Mouse (Mus musculus) hindbrain, embryonic 10.5 days (tissue): ENCODE measurements at regions not wholly inside any gene's neighbourhood (a gene's known extent, or its start where the extent isn't known, plus 50 kb on each side); places are given as distances from the start of the nearest gene placed in this dataset.

Source experiments
- DNase-seq: peaks from one replicate; pipeline ENCODE4 v3.0.0-alpha.2; 2017; ENCODE audit warnings: low spot score
- H3K27ac ChIP-seq: fragments of 300-500 bp; sonication (generic); 2 replicates; pipeline ENCODE4 v1.5.1; 2016; ENCODE audit warnings: mild to moderate bottlenecking, moderate library complexity
- H3K27me3 ChIP-seq: fragments of 300-500 bp; sonication (generic); 2 replicates; pipeline ENCODE4 v1.6.1; 2016; ENCODE audit warnings: mild to moderate bottlenecking; ENCODE audit not compliant: poor library complexity, insufficient read depth, severe bottlenecking
- H3K36me3 ChIP-seq: fragments of 300-500 bp; sonication (generic); 2 replicates; pipeline ENCODE4 v1.6.1; 2016; ENCODE audit warnings: mild to moderate bottlenecking, moderate library complexity
- H3K4me1 ChIP-seq: fragments of 300-500 bp; sonication (generic); replicated peaks from 2 replicates; pipeline ENCODE4 v1.6.1; 2016; ENCODE audit warnings: mild to moderate bottlenecking
- H3K4me3 ChIP-seq: fragments of 300-500 bp; sonication (generic); 2 replicates; pipeline ENCODE4 v1.5.1; 2016; ENCODE audit warnings: mild to moderate bottlenecking, moderate library complexity
- H3K9me3 ChIP-seq: fragments of 300-500 bp; sonication (generic); 2 replicates; pipeline ENCODE4 v1.6.1; 2016; ENCODE audit warnings: mild to moderate bottlenecking, moderate library complexity
- WGBS: fragments of 180-500 bp; shearing (Covaris S2); methylation state at CpG from one replicate; pipeline ENCODE4 v1.1.7; 2016; 5-methylcytosine and 5-hydroxymethylcytosine counted together

GRCm38 (mm10) chr5:74880048-74880437 is 164.5 kb downstream of the Chic2 start:
- peaks cover 17% of the 10 kb centered on the region for H3K4me1 ChIP-seq
- no peak overlapping the region for H3K4me3 ChIP-seq
- DNase-seq: no peak
- H3K9me3 ChIP-seq: 0 out of 2 replicates have a peak, but pooled peaks cover 8% of the 10 kb centered on the region
- no peak overlapping the region for H3K27ac ChIP-seq
- H3K27me3 ChIP-seq: 0 out of 2 replicates have a peak, but pooled peaks cover 4% of the 10 kb centered on the region
- no peaks in the 10 kb centered on the region for H3K36me3 ChIP-seq
- WGBS: 78% methylated on average over 6 of the region's 6 CpGs

GRCm38 (mm10) chr5:74879098-74880047 is 165.2 kb downstream of the Chic2 start:
- H3K36me3 ChIP-seq: no peaks in the 10 kb centered on the region
- H3K4me1 ChIP-seq: peaks cover 23% of the 10 kb centered on the region
- H3K4me3 ChIP-seq: no peak overlapping the region
- 0 out of 2 replicates have a peak, but pooled peaks cover 4% of the 10 kb centered on the region for H3K27me3 ChIP-seq
- DNase-seq: no peak
- 73% methylated on average over 12 of the region's 13 CpGs for WGBS
- H3K9me3 ChIP-seq: 0 out of 2 replicates have a peak, but pooled peaks cover 1% of the 10 kb centered on the region
- no peak overlapping the region for H3K27ac ChIP-seq

- H3K4me3 ChIP-seq: no peak overlapping the region
- no peak for DNase-seq
- H3K4me1 ChIP-seq: peaks cover 25% of the 10 kb centered on the region
- 65% methylated on average over 5 of the region's 5 CpGs for WGBS
- H3K9me3 ChIP-seq: no peaks in the 10 kb centered on the region
- 0 out of 2 replicates have a peak overlapping the region, but pooled peaks have one; percentile 29 for H3K27ac ChIP-seq
- no peaks in the 10 kb centered on the region for H3K36me3 ChIP-seq
- H3K27me3 ChIP-seq: 0 out of 2 replicates have a peak, but pooled peaks cover 9% of the 10 kb centered on the region
Measured at GRCm38 (mm10) chr5:74877595-74877994, 167.0 kb downstream of the Chic2 start.

GRCm38 (mm10) chr5:74877185-74877584 is 167.4 kb downstream of the Chic2 start:
- WGBS: 72% methylated on average over 6 of the region's 6 CpGs
- Histone ChIP-seq H3K27me3 (0 out of 2 replicates have a peak, but pooled peaks cover 9% of the 10 kb centered on the region), H3K4me3 (no peak overlapping the region), H3K36me3 (no peaks in the 10 kb centered on the region), H3K27ac (0 out of 2 replicates have a peak overlapping the region, but pooled peaks have one; percentile 29), H3K4me1 (peaks cover 25% of the 10 kb centered on the region), H3K9me3 (no peaks in the 10 kb centered on the region)
- DNase-seq: no peak

GRCm38 (mm10) chr5:74874691-74875090 is 169.9 kb downstream of the Chic2 start:
- H3K4me3 ChIP-seq: no peak overlapping the region
- no peaks in the 10 kb centered on the region for H3K36me3 ChIP-seq
- DNase-seq: peak; percentile 42
- WGBS: 45% methylated on average over 6 of the region's 6 CpGs
- 0 out of 2 replicates have a peak, but pooled peaks cover 9% of the 10 kb centered on the region for H3K27me3 ChIP-seq
- H3K4me1 ChIP-seq: peaks cover 20% of the 10 kb centered on the region
- peak overlapping the region; percentile 29; the same call in 1 of the 2 replicates for H3K27ac ChIP-seq
- no peaks in the 10 kb centered on the region for H3K9me3 ChIP-seq

- H3K27me3 ChIP-seq: 0 out of 2 replicates have a peak, but pooled peaks cover 4% of the 10 kb centered on the region
- no peaks in the 10 kb centered on the region for H3K36me3 ChIP-seq
- 84% methylated on average over 12 of the region's 12 CpGs for WGBS
- DNase-seq: no peak
- no peaks in the 10 kb centered on the region for H3K9me3 ChIP-seq
- no peak overlapping the region for H3K4me3 ChIP-seq
- H3K27ac ChIP-seq: no peak overlapping the region
- peaks cover 8% of the 10 kb centered on the region for H3K4me1 ChIP-seq
Measured at GRCm38 (mm10) chr5:74870615-74871014, 167.9 kb upstream of the Lnx1 start.

GRCm38 (mm10) chr5:74867113-74867785 is 164.5 kb upstream of the Lnx1 start:
- Histone ChIP-seq H3K27ac (no peak overlapping the region), H3K4me3 (no peak overlapping the region), H3K9me3 (no peaks in the 10 kb centered on the region), H3K36me3 (no peaks in the 10 kb centered on the region), H3K4me1 (no peaks in the 10 kb centered on the region), H3K27me3 (no peaks in the 10 kb centered on the region; the same call in 1 of the 2 replicates)
- DNase-seq: no peak
- 96% methylated on average over 11 of the region's 11 CpGs for WGBS

GRCm38 (mm10) chr5:74866697-74867096 is 164.0 kb upstream of the Lnx1 start:
- Histone ChIP-seq H3K9me3 (no peaks in the 10 kb centered on the region), H3K36me3 (no peaks in the 10 kb centered on the region), H3K27me3 (no peaks in the 10 kb centered on the region; the same call in 1 of the 2 replicates), H3K4me1 (no peaks in the 10 kb centered on the region), H3K4me3 (no peak overlapping the region), H3K27ac (no peak overlapping the region)
- no peak for DNase-seq
- WGBS: 72% methylated on average over 7 of the region's 7 CpGs

GRCm38 (mm10) chr5:74865446-74865845 is 162.7 kb upstream of the Lnx1 start:
- no peaks in the 10 kb centered on the region for H3K9me3 ChIP-seq
- no peaks in the 10 kb centered on the region for H3K4me1 ChIP-seq
- H3K27me3 ChIP-seq: no peaks in the 10 kb centered on the region; the same call in 1 of the 2 replicates
- H3K4me3 ChIP-seq: no peak overlapping the region
- H3K27ac ChIP-seq: no peak overlapping the region
- WGBS: 93% methylated on average over 9 of the region's 9 CpGs
- no peaks in the 10 kb centered on the region for H3K36me3 ChIP-seq
- DNase-seq: no peak

- no peak overlapping the region for H3K4me3 ChIP-seq
- no peak for DNase-seq
- H3K27ac ChIP-seq: no peak overlapping the region
- H3K27me3 ChIP-seq: no peaks in the 10 kb centered on the region; the same call in 1 of the 2 replicates
- 85% methylated on average over 6 of the region's 6 CpGs for WGBS
- H3K9me3 ChIP-seq: no peaks in the 10 kb centered on the region
- H3K36me3 ChIP-seq: no peaks in the 10 kb centered on the region
- H3K4me1 ChIP-seq: no peaks in the 10 kb centered on the region
Measured at GRCm38 (mm10) chr5:74864540-74865157, 161.9 kb upstream of the Lnx1 start.

- H3K4me3 ChIP-seq: no peak overlapping the region
- H3K4me1 ChIP-seq: peaks cover 5% of the 10 kb centered on the region; the same call in 1 of the 2 replicates
- WGBS: 56% methylated on average over 2 of the region's 2 CpGs
- DNase-seq: no peak
- H3K36me3 ChIP-seq: no peaks in the 10 kb centered on the region
- H3K9me3 ChIP-seq: no peaks in the 10 kb centered on the region
- no peaks in the 10 kb centered on the region; the same call in 1 of the 2 replicates for H3K27me3 ChIP-seq
- no peak overlapping the region for H3K27ac ChIP-seq
Measured at GRCm38 (mm10) chr5:74861297-74861696, 158.6 kb upstream of the Lnx1 start.

GRCm38 (mm10) chr5:74857861-74858260 is 155.1 kb upstream of the Lnx1 start:
- Histone ChIP-seq H3K36me3 (no peaks in the 10 kb centered on the region), H3K4me1 (peaks cover 5% of the 10 kb centered on the region; the same call in 1 of the 2 replicates), H3K4me3 (no peak overlapping the region), H3K9me3 (no peaks in the 10 kb centered on the region), H3K27ac (no peak overlapping the region; the same call in 1 of the 2 replicates), H3K27me3 (no peaks in the 10 kb centered on the region)
- 68% methylated on average over 5 of the region's 5 CpGs for WGBS
- DNase-seq: no peak
